Mouse (Mus musculus) ES-Bruce4 (cell line): Measurements from ENCODE around the gene Gpr158. TPM values are rescaled to one million over a fixed set of nuclear protein-coding genes. Genes with fewer than 3 reads are reported as not detected.

Source experiments
- H3K27ac ChIP-seq: 2 replicates; pipeline ENCODE4 v1.5.1; 2012; ENCODE audit warnings: low read length, inconsistent platforms; ENCODE audit not compliant: insufficient read depth
- H3K27me3 ChIP-seq: 2 replicates; pipeline ENCODE4 v1.6.1; 2012; ENCODE audit warnings: mild to moderate bottlenecking, low read length, inconsistent platforms; ENCODE audit not compliant: control insufficient read depth, poor library complexity, insufficient read depth, severe bottlenecking
- H3K36me3 ChIP-seq: 2 replicates; pipeline ENCODE4 v1.6.1; 2012; ENCODE audit warnings: inconsistent platforms, mild to moderate bottlenecking, low read length, moderate library complexity; ENCODE audit not compliant: control insufficient read depth, poor library complexity, insufficient read depth, severe bottlenecking
- H3K4me1 ChIP-seq: one replicate; pipeline ENCODE4 v1.8.1; 2011; ENCODE audit warnings: low read length; ENCODE audit not compliant: control insufficient read depth, insufficient read depth
- H3K4me3 ChIP-seq: 2 replicates; pipeline ENCODE4 v1.5.1; 2011; ENCODE audit warnings: low read depth, mild to moderate bottlenecking, low read length
- H3K9ac ChIP-seq: 2 replicates; pipeline ENCODE4 v1.6.1; 2012; ENCODE audit warnings: low read depth, mild to moderate bottlenecking, inconsistent platforms; ENCODE audit not compliant: poor library complexity, severe bottlenecking
- H3K9me3 ChIP-seq: replicated peaks from 2 replicates; pipeline ENCODE4 v1.6.1; 2012; ENCODE audit warnings: mild to moderate bottlenecking, low read length, inconsistent platforms; ENCODE audit not compliant: control insufficient read depth, poor library complexity, insufficient read depth, severe bottlenecking
- CTCF ChIP-seq: IDR thresholded peaks from one replicate; pipeline ENCODE4 v1.8.1; 2011; ENCODE audit warnings: low read depth, low read length
- EP300 ChIP-seq: IDR thresholded peaks from 2 replicates; pipeline ENCODE4 v1.6.1; 2011; ENCODE audit warnings: low read depth, low read length; ENCODE audit not compliant: insufficient read depth
- POLR2A ChIP-seq: IDR thresholded peaks from one replicate; pipeline ENCODE4 v1.8.1; 2011; ENCODE audit warnings: low read length; ENCODE audit not compliant: insufficient read depth
- polyA plus RNA-seq: library from polyadenylated mRNA; stranded (reverse); fragments of >200 nt; gene quantifications from 2 replicates; pipeline ENCODE4 v1.2.4, GENCODE M21; 2011; ENCODE audit warnings: low read depth; ENCODE audit not compliant: missing spikeins, insufficient read depth, insufficient read length

The Gpr158 gene
- polyA plus RNA-seq, 1 experiment: not detected

DNA sequence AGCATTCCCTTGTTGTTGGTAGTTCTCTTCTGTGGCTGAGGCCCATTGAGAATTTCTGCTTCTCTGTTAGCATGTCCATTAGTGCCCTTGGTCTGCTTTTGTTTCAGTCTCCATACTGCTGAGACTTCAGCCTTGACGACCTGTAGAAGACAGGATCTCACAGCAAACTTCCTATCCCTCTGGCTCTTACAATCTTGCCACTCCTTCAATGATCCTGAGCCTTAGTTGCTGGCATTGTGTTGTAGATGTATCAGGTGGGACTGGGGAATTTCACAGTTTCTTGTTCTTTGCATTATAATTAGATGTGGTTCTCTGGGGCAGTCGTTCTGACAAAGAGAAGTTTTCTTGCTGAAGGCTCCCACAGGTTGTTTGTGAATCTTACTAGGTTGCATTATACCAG is 25.4 kb downstream of the Gpr158 start:
- peaks cover 29% of the 10 kb centered on the region for H3K9me3 ChIP-seq
- H3K27ac ChIP-seq: peak overlapping the region; percentile 83
- no peaks in the 10 kb centered on the region for H3K36me3 ChIP-seq
- no peak overlapping the region for H3K4me3 ChIP-seq
- H3K27me3 ChIP-seq: no peaks in the 10 kb centered on the region
- TF ChIP-seq POLR2A (no peak), EP300 (peak; percentile 53; the same call in 1 of the 2 replicates)
- H3K9ac ChIP-seq: no peak overlapping the region
- peaks cover 3% of the 10 kb centered on the region for H3K4me1 ChIP-seq

GRCm38 (mm10) chr2:21397347-21397746 is 30.0 kb downstream of the Gpr158 start:
- no peaks in the 10 kb centered on the region for H3K36me3 ChIP-seq
- no peak overlapping the region for H3K27ac ChIP-seq
- peaks cover 6% of the 10 kb centered on the region; the same call in 1 of the 2 replicates for H3K9me3 ChIP-seq
- no peak overlapping the region for H3K4me3 ChIP-seq
- H3K27me3 ChIP-seq: no peaks in the 10 kb centered on the region; the same call in 1 of the 2 replicates
- TF ChIP-seq CTCF (no peak), EP300 (no peak), POLR2A (no peak)
- peaks cover 3% of the 10 kb centered on the region for H3K4me1 ChIP-seq
- H3K9ac ChIP-seq: no peak overlapping the region

DNA sequence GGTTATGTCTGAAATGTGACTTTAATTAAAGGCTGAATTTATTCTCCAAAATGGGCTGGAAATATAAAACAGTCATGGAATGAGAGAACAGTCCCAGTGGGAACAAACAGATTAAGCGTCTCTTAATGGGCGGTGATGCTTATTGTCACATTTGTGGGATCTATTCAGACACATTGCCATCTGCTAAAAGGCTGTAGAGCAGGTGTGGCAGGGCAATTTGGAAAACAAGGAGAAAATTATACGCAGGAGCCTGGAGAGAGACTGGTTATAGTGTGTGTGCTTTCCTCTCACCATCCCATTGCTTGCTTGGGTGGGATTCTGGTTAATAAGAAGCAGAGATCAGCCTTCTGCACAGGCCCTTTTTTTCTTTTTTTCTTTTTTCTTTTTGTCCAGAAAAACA is 32.3 kb downstream of the Gpr158 start:
- no peak for TF ChIP-seq EP300
- TF ChIP-seq POLR2A: no peak
- no peak for TF ChIP-seq CTCF
- no peak overlapping the region for H3K9ac ChIP-seq
- peaks cover 6% of the 10 kb centered on the region; the same call in 1 of the 2 replicates for H3K9me3 ChIP-seq
- no peaks in the 10 kb centered on the region for H3K4me1 ChIP-seq
- no peaks in the 10 kb centered on the region for H3K36me3 ChIP-seq
- H3K4me3 ChIP-seq: no peak overlapping the region
- H3K27me3 ChIP-seq: no peaks in the 10 kb centered on the region; the same call in 1 of the 2 replicates
- H3K27ac ChIP-seq: no peak overlapping the region

DNA sequence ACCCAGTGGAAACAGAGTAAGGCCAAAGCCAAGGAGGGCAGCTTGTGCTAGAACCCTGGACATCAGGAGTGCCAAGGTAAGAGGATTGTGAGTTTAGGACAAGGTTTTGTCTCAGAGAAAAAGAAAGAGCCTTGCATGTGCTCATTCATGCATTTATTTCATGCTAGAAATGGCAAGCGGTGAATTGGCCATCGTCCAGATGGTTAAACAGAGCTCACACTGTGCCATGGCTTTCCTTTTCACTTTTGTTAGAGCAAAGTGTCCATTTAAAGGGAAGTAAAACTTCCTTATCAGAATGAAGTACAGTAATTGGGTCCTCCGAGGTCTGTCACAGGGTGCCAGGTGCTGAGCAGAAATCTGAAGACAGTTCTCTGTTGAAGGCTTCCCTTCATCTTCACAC is 38.3 kb downstream of the Gpr158 start:
- no peaks in the 10 kb centered on the region for H3K9me3 ChIP-seq

GRCm38 (mm10) chr2:21407443-21407985 is 40.2 kb downstream of the Gpr158 start:
- TF ChIP-seq CTCF: no peak
- TF ChIP-seq POLR2A: no peak
- TF ChIP-seq EP300: no peak
- Histone ChIP-seq H3K27me3 (no peaks in the 10 kb centered on the region), H3K9ac (no peak overlapping the region)

More for the DNA sequence above, 38.3 kb downstream of the Gpr158 start:
- TF ChIP-seq EP300 (no peak), CTCF (no peak), POLR2A (no peak)
- H3K9ac ChIP-seq: no peak overlapping the region
- no peaks in the 10 kb centered on the region for H3K36me3 ChIP-seq
- no peak overlapping the region for H3K27ac ChIP-seq
- no peaks in the 10 kb centered on the region for H3K4me1 ChIP-seq
- H3K27me3 ChIP-seq: no peaks in the 10 kb centered on the region
- H3K4me3 ChIP-seq: no peak overlapping the region

GRCm38 (mm10) chr2:21408821-21409220 is 41.5 kb downstream of the Gpr158 start:
- H3K9ac ChIP-seq: no peak overlapping the region
- H3K9me3 ChIP-seq: no peaks in the 10 kb centered on the region
- TF ChIP-seq CTCF (no peak), EP300 (no peak), POLR2A (no peak)
- no peak overlapping the region for H3K27ac ChIP-seq
- H3K4me1 ChIP-seq: no peaks in the 10 kb centered on the region
- H3K36me3 ChIP-seq: no peaks in the 10 kb centered on the region
- no peaks in the 10 kb centered on the region for H3K27me3 ChIP-seq
- no peak overlapping the region for H3K4me3 ChIP-seq

More at GRCm38 (mm10) chr2:21407443-21407985, 40.2 kb downstream of the Gpr158 start:
- Histone ChIP-seq H3K9me3 (no peaks in the 10 kb centered on the region), H3K4me3 (no peak overlapping the region), H3K36me3 (no peaks in the 10 kb centered on the region), H3K4me1 (no peaks in the 10 kb centered on the region), H3K27ac (no peak overlapping the region)
